In the genomic region with DNA sequence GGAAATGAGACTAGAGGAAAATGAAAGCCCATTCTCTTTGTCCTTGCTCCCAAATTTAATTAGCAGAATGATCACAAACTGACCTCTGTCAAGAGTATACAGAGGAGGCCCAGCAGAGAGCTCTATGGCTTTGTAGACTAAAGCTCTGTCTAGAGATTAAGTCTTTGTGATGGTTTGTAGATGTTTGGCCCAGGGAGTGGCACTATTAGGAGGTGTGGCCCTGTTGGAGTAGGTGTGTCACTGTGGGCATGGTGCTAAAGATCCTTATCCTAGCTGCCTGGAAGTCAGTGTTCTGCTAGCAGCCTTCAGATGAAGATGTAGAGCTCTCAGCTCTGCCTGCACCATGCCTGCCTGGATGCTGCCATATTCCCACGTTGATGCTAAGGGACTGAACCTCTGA, we compare ENCODE assay signal across 18 mouse cellular contexts. TPM values are rescaled to one million over a fixed set of nuclear protein-coding genes. Genes with fewer than 3 reads are reported as not detected.
"Had no signal": no experiment of that assay in that cellular context is flagged by ENCODE, and none has a peak within 500 bp of the region (broad histone marks: within the 10 kb centered on the region; RNA-seq: fewer than 3 reads in every experiment).

No protein-coding gene starts in this region.

RNA-seq across cellular contexts. Expression of gene Gpx5, which starts 47.6 kb away (rescaled TPM):
- polyA plus RNA-seq: cerebellum, adult 2 months; embryonic facial prominence, embryonic 10.5 days; embryonic facial prominence, embryonic 11.5 days; embryonic facial prominence, embryonic 12.5 days; embryonic facial prominence, embryonic 13.5 days; embryonic facial prominence, embryonic 14.5 days; embryonic facial prominence, embryonic 15.5 days; erythroblast, embryonic 14.5 days; forebrain, embryonic 10.5 days; forebrain, embryonic 11.5 days; forebrain, embryonic 12.5 days; forebrain, embryonic 13.5 days; forebrain, embryonic 14.5 days; forebrain, embryonic 15.5 days; forebrain, embryonic 16.5 days; forebrain, postnatal 0 days; frontal cortex, adult 2 months; heart, adult 2 months had no signal
